8 mouse cellular contexts compared by ENCODE assay signal in the genomic region with DNA sequence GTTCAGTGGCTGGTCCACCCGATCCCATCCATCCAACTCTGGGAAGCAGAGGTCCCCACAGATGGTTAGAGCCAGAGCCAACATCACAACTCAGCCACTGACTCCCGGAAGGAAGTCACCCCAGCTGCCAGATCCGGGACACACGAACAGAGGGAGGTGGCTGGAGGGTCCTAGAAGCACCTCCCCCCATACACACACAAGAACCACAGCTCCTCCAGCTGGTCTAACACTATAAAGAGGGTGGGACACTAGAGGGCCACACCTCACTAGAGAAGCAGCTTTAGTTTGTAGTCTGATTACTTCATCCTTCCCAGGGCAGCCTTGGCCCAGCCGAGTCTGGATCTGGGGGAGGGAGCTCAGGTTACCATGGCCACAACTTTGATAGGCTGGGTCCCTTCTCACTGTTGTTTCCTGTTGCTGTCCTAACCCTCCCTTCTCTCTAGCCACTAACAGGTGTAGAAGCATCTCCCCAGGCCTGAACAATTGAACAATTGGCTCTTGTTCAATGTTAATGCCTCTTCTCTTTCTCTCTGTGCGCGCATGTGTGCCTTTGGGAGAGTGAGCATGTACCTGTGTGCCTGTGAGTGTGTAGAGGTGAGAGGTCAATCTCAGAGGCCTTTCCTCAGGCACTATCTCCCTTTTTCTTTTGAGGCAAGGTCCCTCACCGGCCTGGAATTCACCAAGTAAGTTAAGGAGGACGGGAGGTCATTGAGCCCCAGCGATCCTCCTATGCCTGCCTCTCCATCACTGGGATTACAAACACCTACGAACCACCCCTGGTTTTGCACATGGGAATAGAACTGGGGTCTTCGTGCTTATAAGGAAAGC.
DNase-seq lines count a peak whose midpoint lies in the region; ATAC-seq and TF ChIP-seq lines count a peak whose summit lies in the region.

No protein-coding gene starts in this region.

- no peak overlapping the region for H3ac ChIP-seq in C2C12 (ENCODE audit: control insufficient read depth, insufficient read length, low read depth)

- H3K79me2 ChIP-seq in C2C12 (ENCODE audit: control insufficient read depth, insufficient read depth) = peaks cover 40% of the 10 kb centered on the region

- 61% methylated on average over 12 of the region's 12 CpGs for WGBS in heart, embryonic 14.5 days

- H3K4me3 ChIP-seq in C2C12 (ENCODE audit: insufficient read depth, poor library complexity, severe bottlenecking) = no peak overlapping the region
- H3K4me3 ChIP-seq in heart, embryonic 14.5 days (ENCODE audit: control insufficient read depth in 1 of 2, insufficient read depth in 1 of 2, low read depth in 1 of 2, low read length in 2 of 2) = no peak overlapping the region

- TF ChIP-seq CTCF in C2C12 (IDR thresholded peaks at IDR 0.05; ENCODE audit: control insufficient read depth, insufficient read depth, insufficient read length) = no peak

- H3K4me1 ChIP-seq in heart, embryonic 14.5 days (ENCODE audit: control insufficient read depth in 2 of 2, insufficient read depth in 2 of 2, low read length in 2 of 2) = peaks cover 72 to 86% of the 10 kb centered on the region in 2 experiments

- peaks cover 38% of the 10 kb centered on the region for H3K36me3 ChIP-seq in C2C12 (ENCODE audit: control insufficient read depth, insufficient read depth)
- peaks cover 34% of the 10 kb centered on the region for H3K36me3 ChIP-seq in heart, embryonic 14.5 days (ENCODE audit: control insufficient read depth, insufficient read depth, low read length)

- DNase-seq in WW6 (ENCODE audit: low read depth, low spot score) = peak; percentile 29
- DNase-seq in kidney, postnatal 4 days = peak; percentile 65 to 80
- no peak for DNase-seq in left cerebral cortex, adult 8-10 months (ENCODE audit: low spot score in 2 of 2)
- no peak for DNase-seq in right cerebral cortex, postnatal 10 days (ENCODE audit: low spot score in 2 of 2)
- DNase-seq in urinary bladder, postnatal 25 days (ENCODE audit: low spot score) = no peak
- DNase-seq in thymus, postnatal 4 days = no peak

- H3K79me3 ChIP-seq in C2C12 (ENCODE audit: low read depth) = peaks cover 9% of the 10 kb centered on the region

- no peaks in the 10 kb centered on the region for H3K27me3 ChIP-seq in C2C12 (ENCODE audit: control insufficient read depth, insufficient read depth, insufficient read length)
- H3K27me3 ChIP-seq in heart, embryonic 14.5 days (ENCODE audit: control insufficient read depth, insufficient read depth, low read length) = no peaks in the 10 kb centered on the region

- no peak overlapping the region for H3K9ac ChIP-seq in heart, embryonic 14.5 days (ENCODE audit: low read length)

- ATAC-seq in heart, embryonic 14.5 days (ENCODE audit: insufficient number of reproducible peaks, insufficient read depth, low FRiP score, low read depth) = no peak

- H3K9me3 ChIP-seq in heart, embryonic 14.5 days (ENCODE audit: control insufficient read depth, low read length) = no peaks in the 10 kb centered on the region

- H3K4me2 ChIP-seq in heart, embryonic 14.5 days (ENCODE audit: low read length) = no peak overlapping the region

- H3K27ac ChIP-seq in heart, embryonic 14.5 days (replicated peaks in 1 of 2; ENCODE audit: control insufficient read depth in 1 of 2, insufficient read depth in 1 of 2, low read depth in 2 of 2, low read length in 2 of 2) = peak overlapping the region; percentile 46 to 99; a peak in 2 of 4 replicates

TF ChIP-seq in C2C12, 6 proteins besides CTCF, POLR2A, EP300 and RAD21:
- TF ChIP-seq CEBPB (IDR thresholded peaks at IDR 0.05; ENCODE audit: low read depth) (no peak), MAX (IDR thresholded peaks at IDR 0.05) (no peak), FOSL1 (IDR thresholded peaks at IDR 0.05; ENCODE audit: insufficient read depth, low read length, poor library complexity, severe bottlenecking) (no peak), USF1 (IDR thresholded peaks at IDR 0.05; ENCODE audit: low read depth) (no peak), MYOD1 (IDR thresholded peaks at IDR 0.05; ENCODE audit: control insufficient read depth, insufficient read length, low read depth) (peak; percentile 46), MYOG (IDR thresholded peaks at IDR 0.05; ENCODE audit: control insufficient read depth, extremely low read depth, insufficient read length) (no peak)

Comparison
In these comparisons a context has a peak if more than half of its experiments do, and no peak if none do; other contexts are left out.
1. DNase-seq: peak in WW6 (single experiment) and kidney, postnatal 4 days (2 of 2); none in left cerebral cortex, adult 8-10 months (0 of 2), right cerebral cortex, postnatal 10 days (0 of 2), urinary bladder, postnatal 25 days (single experiment) and thymus, postnatal 4 days (single experiment).